Mouse (Mus musculus) lung, embryonic 14.5 days (tissue): ENCODE data around the gene Osm. TPM values are rescaled to one million over a fixed set of nuclear protein-coding genes. Genes with fewer than 3 reads are reported as not detected.
A peak's percentile ranks its signal among the peaks of the same experiment; 100 is the strongest.

Experiments
- ATAC-seq: fragments of 200-750 bp; cut with Nextera tagmentation; 2 replicates; pipeline ENCODE4 v1.8.0; 2017; ENCODE audit warnings: mild to moderate bottlenecking, moderate TSS enrichment, moderate library complexity; ENCODE audit not compliant: insufficient read depth
- DNase-seq: peaks from one replicate; pipeline ENCODE4 v3.0.0-alpha.2; 2015
- H3K27ac ChIP-seq: fragments of 300-500 bp; sonication (generic); 2 replicates; pipeline ENCODE4 v1.5.1; 2014; ENCODE audit warnings: low read depth, mild to moderate bottlenecking, moderate library complexity
- H3K27me3 ChIP-seq: fragments of 300-500 bp; sonication (generic); 2 replicates; pipeline ENCODE4 v1.6.1; 2014; ENCODE audit warnings: low read length, control low read depth; ENCODE audit not compliant: insufficient read depth
- H3K36me3 ChIP-seq: fragments of 300-500 bp; sonication (generic); 2 replicates; pipeline ENCODE4 v1.6.1; 2014; ENCODE audit warnings: control low read depth; ENCODE audit not compliant: insufficient read depth
- H3K4me1 ChIP-seq: fragments of 300-500 bp; sonication (generic); 2 replicates; pipeline ENCODE4 v1.6.1; 2014; ENCODE audit warnings: antibody characterized with exemption, control low read depth; ENCODE audit not compliant: insufficient read depth
- H3K4me2 ChIP-seq: fragments of 300-500 bp; sonication (generic); 2 replicates; pipeline ENCODE4 v1.6.1; 2014; ENCODE audit warnings: mild to moderate bottlenecking
- H3K4me3 ChIP-seq: fragments of 300-500 bp; sonication (generic); 2 replicates; pipeline ENCODE4 v1.5.1; 2014; ENCODE audit warnings: low read depth, low read length
- H3K9ac ChIP-seq: fragments of 300-500 bp; sonication (generic); 2 replicates; pipeline ENCODE4 v1.6.1; 2014
- H3K9me3 ChIP-seq: fragments of 300-500 bp; sonication (generic); 2 replicates; pipeline ENCODE4 v1.6.1; 2016; ENCODE audit warnings: low read depth, low read length, control low read depth
- CTCF ChIP-seq: IDR thresholded peaks from 2 replicates; pipeline ENCODE4 v1.5.1; 2016; ENCODE audit warnings: antibody characterized with exemption, low read depth
- WGBS: fragments of 180-500 bp; shearing (Covaris S2); extraction: QIAGEN DNeasy Blood & Tissue Kit; methylation state at CpG from one replicate; pipeline ENCODE4 v1.1.7; 2014; 5-methylcytosine and 5-hydroxymethylcytosine counted together
- polyA plus RNA-seq: library from polyadenylated mRNA; unstranded; fragments of >200 nt; fragmentation: Nextera tagmentation; extraction: Ambion mirVana; gene quantifications from 2 replicates; pipeline ENCODE4 v1.2.1, GENCODE M21; 2014

Gene Osm
- polyA plus RNA-seq: not detected in 2 replicates

- no peaks in the 10 kb centered on the region for H3K9me3 ChIP-seq
- ATAC-seq: no peak
- no peaks in the 10 kb centered on the region for H3K36me3 ChIP-seq
- H3K4me2 ChIP-seq: no peak within 1 kb of the TSS
- no peak within 1 kb of the TSS for H3K4me3 ChIP-seq
- no peaks in the 10 kb centered on the region for H3K27me3 ChIP-seq
- TF ChIP-seq CTCF: no peak
- no peaks in the 10 kb centered on the region for H3K4me1 ChIP-seq
- H3K27ac ChIP-seq: no peak within 1 kb of the TSS
- 53% methylated on average over 16 of the region's 16 CpGs for WGBS
- DNase-seq: no peak
- H3K9ac ChIP-seq: no peak within 1 kb of the TSS
These were observed at the start of gene Osm for GRCm38 (mm10) chr11:4235665-4236545. TSS of gene Osm (plus strand) at chr11:4236420.

GRCm38 (mm10) chr11:4186486-4187317, 49.5 kb upstream of the Osm start, which contains the start of gene Tbc1d10a:
TSS of gene Tbc1d10a (plus strand) at chr11:4186789.
- Histone ChIP-seq H3K27me3 (no peaks in the 10 kb centered on the region), H3K36me3 (peaks cover 15% of the 10 kb centered on the region), H3K9me3 (no peaks in the 10 kb centered on the region), H3K4me2 (peak within 1 kb of the TSS; percentile 84), H3K9ac (peak within 1 kb of the TSS; percentile 92), H3K27ac (peak within 1 kb of the TSS; percentile 28; the same call in 1 of the 2 replicates), H3K4me3 (peak within 1 kb of the TSS; percentile 88), H3K4me1 (no peaks in the 10 kb centered on the region)
- peak; percentile 98 for DNase-seq
- under 1% methylated on average over 71 of the region's 71 CpGs for WGBS
- no peak for TF ChIP-seq CTCF
- peak; percentile 99 for ATAC-seq

GRCm38 (mm10) chr11:4187318-4187700, 48.9 kb upstream of the Osm start:
- WGBS: 10% methylated on average over 9 of the region's 9 CpGs
- no peak overlapping the region for H3K27ac ChIP-seq
- DNase-seq (no peak), ATAC-seq (no peak)
- H3K4me2 ChIP-seq: peak overlapping the region; percentile 84
- H3K9me3 ChIP-seq: no peaks in the 10 kb centered on the region
- no peaks in the 10 kb centered on the region for H3K27me3 ChIP-seq
- peak overlapping the region; percentile 92 for H3K9ac ChIP-seq
- peak overlapping the region; percentile 88 for H3K4me3 ChIP-seq
- peaks cover 10% of the 10 kb centered on the region for H3K36me3 ChIP-seq
- H3K4me1 ChIP-seq: no peaks in the 10 kb centered on the region
- TF ChIP-seq CTCF: no peak

GRCm38 (mm10) chr11:4189182-4189581, 47.0 kb upstream of the Osm start:
- H3K27ac ChIP-seq: no peak overlapping the region

GRCm38 (mm10) chr11:4190677-4191076, 45.5 kb upstream of the Osm start:
- Histone ChIP-seq H3K36me3 (no peaks in the 10 kb centered on the region), H3K27me3 (no peaks in the 10 kb centered on the region), H3K9ac (peak overlapping the region; percentile 2; the same call in 1 of the 2 replicates), H3K9me3 (no peaks in the 10 kb centered on the region), H3K27ac (no peak overlapping the region), H3K4me3 (no peak overlapping the region), H3K4me2 (no peak overlapping the region), H3K4me1 (no peaks in the 10 kb centered on the region)
- TF ChIP-seq CTCF: no peak
- DNase-seq: no peak
- WGBS: 83% methylated on average over 3 of the region's 3 CpGs
- ATAC-seq: no peak

More at GRCm38 (mm10) chr11:4189182-4189581, 47.0 kb upstream of the Osm start:
- Histone ChIP-seq H3K9me3 (no peaks in the 10 kb centered on the region), H3K4me1 (no peaks in the 10 kb centered on the region), H3K27me3 (no peaks in the 10 kb centered on the region), H3K4me3 (no peak overlapping the region), H3K4me2 (no peak overlapping the region), H3K36me3 (no peaks in the 10 kb centered on the region), H3K9ac (no peak overlapping the region)
- TF ChIP-seq CTCF: no peak
- DNase-seq: no peak
- 79% methylated on average over 6 of the region's 6 CpGs for WGBS
- ATAC-seq: no peak

GRCm38 (mm10) chr11:4192757-4193156, 43.5 kb upstream of the Osm start:
- Histone ChIP-seq H3K4me2 (no peak overlapping the region), H3K27ac (0 out of 2 replicates have a peak overlapping the region, but pooled peaks have one; percentile 5), H3K9me3 (no peaks in the 10 kb centered on the region), H3K27me3 (no peaks in the 10 kb centered on the region), H3K4me1 (no peaks in the 10 kb centered on the region), H3K9ac (no peak overlapping the region), H3K36me3 (no peaks in the 10 kb centered on the region), H3K4me3 (no peak overlapping the region)
- no peak for TF ChIP-seq CTCF
- ATAC-seq (no peak), DNase-seq (no peak)
- 68% methylated on average over 3 of the region's 3 CpGs for WGBS

GRCm38 (mm10) chr11:4193420-4193819, 42.8 kb upstream of the Osm start:
- no peak overlapping the region for H3K27ac ChIP-seq
- H3K36me3 ChIP-seq: no peaks in the 10 kb centered on the region
- H3K27me3 ChIP-seq: no peaks in the 10 kb centered on the region
- no peaks in the 10 kb centered on the region for H3K4me1 ChIP-seq
- no peaks in the 10 kb centered on the region for H3K9me3 ChIP-seq
- no peak overlapping the region for H3K4me3 ChIP-seq
- H3K9ac ChIP-seq: no peak overlapping the region
- DNase-seq (no peak), ATAC-seq (no peak)
- TF ChIP-seq CTCF: no peak
- no peak overlapping the region for H3K4me2 ChIP-seq
